Mouse (Mus musculus) heart, embryonic 12.5 days (tissue): ENCODE results near the gene Elovl2. TPM values are rescaled to one million over a fixed set of nuclear protein-coding genes. Genes with fewer than 3 reads are reported as not detected.

Experiments
- ATAC-seq: fragments of 200-750 bp; cut with Nextera tagmentation; 2 replicates; pipeline ENCODE4 v1.8.0; 2017; ENCODE audit warnings: moderate TSS enrichment, moderate library complexity; ENCODE audit not compliant: insufficient number of reproducible peaks, low FRiP score
- H3K27ac ChIP-seq: fragments of 300-500 bp; sonication (generic); 2 replicates; pipeline ENCODE4 v1.5.1; 2016; ENCODE audit warnings: mild to moderate bottlenecking, moderate library complexity; ENCODE audit not compliant: poor library complexity, severe bottlenecking
- H3K27me3 ChIP-seq: fragments of 300-500 bp; sonication (generic); replicated peaks from 2 replicates; pipeline ENCODE4 v1.6.1; 2016; ENCODE audit warnings: mild to moderate bottlenecking, moderate library complexity
- H3K36me3 ChIP-seq: fragments of 300-500 bp; sonication (generic); 2 replicates; pipeline ENCODE4 v1.6.1; 2016; ENCODE audit warnings: mild to moderate bottlenecking, moderate library complexity
- H3K4me1 ChIP-seq: fragments of 300-500 bp; sonication (generic); replicated peaks from 2 replicates; pipeline ENCODE4 v1.6.1; 2016; ENCODE audit warnings: mild to moderate bottlenecking
- H3K4me2 ChIP-seq: fragments of 300-500 bp; sonication (generic); 2 replicates; pipeline ENCODE4 v1.6.1; 2016; ENCODE audit warnings: mild to moderate bottlenecking, moderate library complexity
- H3K4me3 ChIP-seq: fragments of 300-500 bp; sonication (generic); 2 replicates; pipeline ENCODE4 v1.5.1; 2016; ENCODE audit warnings: mild to moderate bottlenecking
- H3K9ac ChIP-seq: fragments of 300-500 bp; sonication (generic); 2 replicates; pipeline ENCODE4 v1.6.1; 2016; ENCODE audit warnings: mild to moderate bottlenecking, moderate library complexity
- H3K9me3 ChIP-seq: fragments of 300-500 bp; sonication (generic); replicated peaks from 2 replicates; pipeline ENCODE4 v1.6.1; 2016; ENCODE audit warnings: mild to moderate bottlenecking, moderate library complexity
- WGBS: fragments of 180-500 bp; shearing (Covaris S2); methylation state at CpG from one replicate; pipeline ENCODE4 v1.1.7; 2016; 5-methylcytosine and 5-hydroxymethylcytosine counted together
- polyA plus RNA-seq: library from polyadenylated mRNA; unstranded; fragments of >200 nt; fragmentation: Nextera tagmentation; extraction: Ambion mirVana; gene quantifications from 2 replicates; pipeline ENCODE4 v1.2.1, GENCODE M21; 2016

The Elovl2 gene
- polyA plus RNA-seq, 1 experiment from 2014 or later, result 2.1 TPM

- WGBS, result 78% methylated on average over 7 of the region's 7 CpGs
- Histone ChIP-seq H3K27me3 (no peaks in the 10 kb centered on the region), H3K4me3 (no peak overlapping the region), H3K4me2 (no peak overlapping the region), H3K9ac (no peak overlapping the region), H3K27ac (no peak overlapping the region), H3K36me3 (no peaks in the 10 kb centered on the region), H3K9me3 (no peaks in the 10 kb centered on the region), H3K4me1 (no peaks in the 10 kb centered on the region)
- ATAC-seq, result no peak
These were observed 13.0 kb upstream of the Elovl2 start for GRCm38 (mm10) chr13:41233241-41233640.

GRCm38 (mm10) chr13:41232209-41232608 lies 12.0 kb upstream of the Elovl2 start:
- Histone ChIP-seq H3K4me1 (no peaks in the 10 kb centered on the region), H3K36me3 (no peaks in the 10 kb centered on the region), H3K9me3 (no peaks in the 10 kb centered on the region), H3K4me3 (no peak overlapping the region), H3K9ac (no peak overlapping the region), H3K4me2 (no peak overlapping the region), H3K27ac (no peak overlapping the region), H3K27me3 (no peaks in the 10 kb centered on the region)
- no peak for ATAC-seq
- 89% methylated on average over 15 of the region's 15 CpGs for WGBS

GRCm38 (mm10) chr13:41231389-41231983 lies 11.3 kb upstream of the Elovl2 start:
- Histone ChIP-seq H3K9ac (no peak overlapping the region), H3K27me3 (no peaks in the 10 kb centered on the region), H3K27ac (no peak overlapping the region), H3K4me3 (no peak overlapping the region), H3K4me1 (no peaks in the 10 kb centered on the region), H3K9me3 (no peaks in the 10 kb centered on the region), H3K4me2 (no peak overlapping the region), H3K36me3 (no peaks in the 10 kb centered on the region)
- 81% methylated on average over 12 of the region's 12 CpGs for WGBS
- no peak for ATAC-seq

GRCm38 (mm10) chr13:41230256-41230655 lies 10.1 kb upstream of the Elovl2 start:
- no peak for ATAC-seq
- Histone ChIP-seq H3K9ac (no peak overlapping the region), H3K4me2 (no peak overlapping the region), H3K9me3 (no peaks in the 10 kb centered on the region), H3K27me3 (no peaks in the 10 kb centered on the region), H3K27ac (no peak overlapping the region), H3K4me3 (no peak overlapping the region), H3K36me3 (no peaks in the 10 kb centered on the region), H3K4me1 (no peaks in the 10 kb centered on the region)
- WGBS, result 75% methylated on average over 5 of the region's 5 CpGs

GRCm38 (mm10) chr13:41228060-41228459 lies 7.9 kb upstream of the Elovl2 start:
- 77% methylated on average over 5 of the region's 5 CpGs for WGBS
- no peak for ATAC-seq
- no peak overlapping the region for H3K9ac ChIP-seq
- no peaks in the 10 kb centered on the region for H3K27me3 ChIP-seq
- H3K36me3 ChIP-seq, result no peaks in the 10 kb centered on the region
- no peaks in the 10 kb centered on the region for H3K4me1 ChIP-seq
- H3K4me2 ChIP-seq, result no peak overlapping the region
- 0 out of 2 replicates have a peak, but pooled peaks cover 2% of the 10 kb centered on the region for H3K9me3 ChIP-seq
- H3K4me3 ChIP-seq, result no peak overlapping the region
- H3K27ac ChIP-seq, result no peak overlapping the region

- Histone ChIP-seq H3K4me1 (no peaks in the 10 kb centered on the region), H3K27me3 (no peaks in the 10 kb centered on the region), H3K9me3 (peaks cover 14% of the 10 kb centered on the region), H3K4me2 (no peak overlapping the region), H3K36me3 (no peaks in the 10 kb centered on the region), H3K27ac (no peak overlapping the region), H3K4me3 (no peak overlapping the region), H3K9ac (no peak overlapping the region)
- ATAC-seq, result no peak
- WGBS, result 72% methylated on average over 5 of the region's 5 CpGs
These were observed 6.3 kb upstream of the Elovl2 start for GRCm38 (mm10) chr13:41226513-41226912.

GRCm38 (mm10) chr13:41219687-41220303 lies 410 bp downstream of the Elovl2 start:
- no peak overlapping the region for H3K27ac ChIP-seq
- H3K36me3 ChIP-seq, result no peaks in the 10 kb centered on the region
- ATAC-seq, result no peak; the same call in 1 of the 2 replicates

GRCm38 (mm10) chr13:41219056-41219455 lies 1.1 kb downstream of the Elovl2 start:
- Histone ChIP-seq H3K9ac (no peak overlapping the region), H3K9me3 (peaks cover 20% of the 10 kb centered on the region), H3K27ac (no peak overlapping the region), H3K36me3 (no peaks in the 10 kb centered on the region), H3K4me2 (no peak overlapping the region), H3K4me1 (no peaks in the 10 kb centered on the region), H3K27me3 (no peaks in the 10 kb centered on the region), H3K4me3 (no peak overlapping the region)
- no peak for ATAC-seq
- WGBS, result 52% methylated on average over 1 of the region's 1 CpGs

More at GRCm38 (mm10) chr13:41219687-41220303, 410 bp downstream of the Elovl2 start:
- 3% methylated on average over 39 of the region's 39 CpGs for WGBS
- Histone ChIP-seq H3K4me1 (no peaks in the 10 kb centered on the region), H3K27me3 (no peaks in the 10 kb centered on the region), H3K9me3 (peaks cover 20% of the 10 kb centered on the region), H3K4me3 (peak overlapping the region; percentile 61), H3K9ac (peak overlapping the region; percentile 59), H3K4me2 (peak overlapping the region; percentile 75)

- no peak for ATAC-seq
- no peaks in the 10 kb centered on the region for H3K36me3 ChIP-seq
- WGBS, result 76% methylated on average over 3 of the region's 3 CpGs
These were observed 4.0 kb downstream of the Elovl2 start for GRCm38 (mm10) chr13:41216236-41216635.

GRCm38 (mm10) chr13:41215669-41216068 lies 4.5 kb downstream of the Elovl2 start:
- Histone ChIP-seq H3K4me2 (no peak overlapping the region), H3K27me3 (no peaks in the 10 kb centered on the region), H3K4me3 (no peak overlapping the region), H3K9me3 (peaks cover 3% of the 10 kb centered on the region), H3K4me1 (no peaks in the 10 kb centered on the region), H3K36me3 (no peaks in the 10 kb centered on the region), H3K27ac (no peak overlapping the region), H3K9ac (no peak overlapping the region)
- no peak for ATAC-seq
- 75% methylated on average over 6 of the region's 6 CpGs for WGBS

More at GRCm38 (mm10) chr13:41216236-41216635, 4.0 kb downstream of the Elovl2 start:
- no peaks in the 10 kb centered on the region for H3K27me3 ChIP-seq
- no peak overlapping the region for H3K9ac ChIP-seq
- H3K9me3 ChIP-seq, result peaks cover 6% of the 10 kb centered on the region
- no peaks in the 10 kb centered on the region for H3K4me1 ChIP-seq
- no peak overlapping the region for H3K4me2 ChIP-seq
- no peak overlapping the region for H3K27ac ChIP-seq
- H3K4me3 ChIP-seq, result no peak overlapping the region

- WGBS, result 60% methylated on average over 6 of the region's 6 CpGs
- Histone ChIP-seq H3K9me3 (no peaks in the 10 kb centered on the region), H3K4me2 (no peak overlapping the region), H3K27ac (no peak overlapping the region), H3K4me1 (no peaks in the 10 kb centered on the region), H3K36me3 (no peaks in the 10 kb centered on the region), H3K9ac (no peak overlapping the region), H3K4me3 (no peak overlapping the region), H3K27me3 (no peaks in the 10 kb centered on the region)
- ATAC-seq, result no peak
These were observed 7.5 kb downstream of the Elovl2 start for GRCm38 (mm10) chr13:41212558-41213322.
